Mouse (Mus musculus): ENCODE measurements at regions not wholly inside any gene's neighbourhood (a gene's known extent, or its start where the extent isn't known, plus 50 kb on each side); places are given as distances from the start of the nearest gene placed in this dataset.
"Not testable (repeated sequence)": the region's sequence is repeated elsewhere in the genome, so short reads cannot be mapped to it uniquely, and the experiment has no call there.

DNA sequence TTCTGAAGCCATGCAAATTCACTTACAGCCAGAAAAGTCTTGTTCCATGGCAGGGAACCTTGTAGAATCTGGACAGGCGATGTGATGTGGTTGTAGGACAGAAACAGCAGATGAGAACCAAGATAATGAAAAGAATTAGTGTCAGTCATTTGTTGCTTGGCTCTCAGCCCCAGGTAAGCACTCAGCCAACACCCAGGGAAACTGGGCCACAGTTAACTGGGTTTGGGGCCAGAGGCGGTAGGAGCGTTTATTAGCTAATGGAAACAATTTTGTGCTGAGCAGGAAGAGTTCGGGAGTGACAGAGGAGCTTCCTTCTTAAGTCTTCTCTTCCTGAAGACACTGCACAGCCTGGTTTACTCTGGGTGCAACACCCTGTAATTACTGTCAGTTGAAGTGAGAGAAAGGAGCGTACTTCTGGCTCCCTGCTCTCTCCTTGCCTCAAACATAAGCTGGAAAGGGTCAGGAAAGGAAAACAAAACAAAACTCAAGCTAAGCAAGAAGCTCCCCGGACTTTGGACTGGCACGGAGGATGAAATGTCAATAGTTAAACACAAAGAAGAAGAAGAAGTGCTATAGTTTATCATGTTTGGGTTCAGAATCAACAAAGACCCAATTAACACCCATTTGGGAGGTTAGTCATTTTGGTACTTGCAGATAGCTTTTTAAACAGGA is 100.4 kb downstream of the Enc1 start:
- no peaks in the 10 kb centered on the region for H3K27me3 ChIP-seq (ENCODE audit: control insufficient read depth, insufficient read depth, low read length)
- DNase-seq (ENCODE audit: low read depth in 1 of 2, low spot score in 2 of 2), result no peak
- H3K36me3 ChIP-seq (ENCODE audit: control insufficient read depth, insufficient read depth, low read length), result no peaks in the 10 kb centered on the region
- H3K4me1 ChIP-seq (ENCODE audit: control insufficient read depth, insufficient read depth, insufficient read length), result no peaks in the 10 kb centered on the region
- H3K4me3 ChIP-seq (ENCODE audit: extremely low read depth, insufficient read depth, insufficient read length), result no peak overlapping the region
- WGBS, result 84% methylated on average over 7 of the region's 7 CpGs
- TF ChIP-seq CTCF (IDR thresholded peaks at IDR 0.05; ENCODE audit: extremely low read depth, insufficient read depth, insufficient read length, insufficient replicate concordance), result no peak
- TF ChIP-seq POLR2A (IDR thresholded peaks at IDR 0.05; ENCODE audit: low read depth, low read length), result no peak
- H3K27ac ChIP-seq (ENCODE audit: insufficient read depth, low read length), result no peak overlapping the region

DNA sequence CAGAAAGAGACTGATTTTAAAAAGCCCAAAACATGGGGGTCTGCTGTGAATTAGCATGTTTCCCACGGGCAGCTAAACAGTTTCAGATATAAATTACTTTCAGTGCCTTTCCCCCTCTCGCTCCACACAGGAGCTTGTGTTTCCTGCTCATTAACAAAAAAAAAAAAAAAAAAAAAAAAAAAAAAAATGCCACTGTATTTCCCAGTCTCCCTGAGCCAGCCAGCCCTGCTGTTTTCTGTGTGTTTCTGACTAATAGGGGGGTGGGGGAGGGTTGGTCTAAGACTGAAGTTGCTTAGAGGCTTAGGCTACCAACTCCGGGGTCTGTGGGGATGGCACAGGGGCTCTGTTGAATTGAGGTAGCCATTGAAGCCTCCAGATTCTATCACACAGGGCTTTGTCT is 97.0 kb downstream of the Enc1 start:
- WGBS, result 31% methylated on average over 3 of the region's 3 CpGs
- H3K36me3 ChIP-seq (ENCODE audit: control insufficient read depth, insufficient read depth, low read length), result no peaks in the 10 kb centered on the region
- no peak for TF ChIP-seq POLR2A (IDR thresholded peaks at IDR 0.05; ENCODE audit: low read depth, low read length)
- no peaks in the 10 kb centered on the region for H3K4me1 ChIP-seq (ENCODE audit: control insufficient read depth, insufficient read depth, insufficient read length)
- H3K27ac ChIP-seq (ENCODE audit: insufficient read depth, low read length), result no peak overlapping the region
- no peak for DNase-seq (ENCODE audit: low read depth in 1 of 2, low spot score in 2 of 2)
- no peak overlapping the region for H3K4me3 ChIP-seq (ENCODE audit: extremely low read depth, insufficient read depth, insufficient read length)
- no peaks in the 10 kb centered on the region for H3K27me3 ChIP-seq (ENCODE audit: control insufficient read depth, insufficient read depth, low read length)

DNA sequence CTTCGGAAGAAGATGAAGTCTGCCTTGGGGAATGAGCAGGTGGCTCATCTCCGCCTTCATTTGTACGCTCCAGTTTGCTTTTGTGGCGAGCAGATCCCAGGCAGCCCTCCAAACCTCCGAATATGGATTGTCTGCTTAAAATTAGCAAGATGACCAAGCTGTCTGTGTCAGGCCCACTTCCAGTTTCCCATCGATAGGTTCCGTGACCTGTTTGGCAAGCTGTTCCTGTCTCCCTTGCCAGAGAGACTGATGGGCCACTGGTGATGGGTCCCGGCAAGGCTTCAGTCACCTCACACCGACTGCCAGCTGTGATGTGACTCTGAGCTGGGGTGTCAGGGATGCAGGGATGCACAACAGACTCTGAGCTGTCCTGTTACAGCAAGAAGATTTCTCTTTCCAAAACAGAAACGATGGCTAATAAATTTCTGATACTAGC is 96.4 kb downstream of the Enc1 start:
- H3K4me1 ChIP-seq (ENCODE audit: control insufficient read depth, insufficient read depth, insufficient read length), result no peaks in the 10 kb centered on the region
- H3K27ac ChIP-seq (ENCODE audit: insufficient read depth, low read length), result no peak overlapping the region
- no peak overlapping the region for H3K4me3 ChIP-seq (ENCODE audit: extremely low read depth, insufficient read depth, insufficient read length)
- WGBS, result 91% methylated on average over 10 of the region's 10 CpGs
- no peak for DNase-seq (ENCODE audit: low read depth in 1 of 2, low spot score in 2 of 2)
- TF ChIP-seq POLR2A (IDR thresholded peaks at IDR 0.05; ENCODE audit: low read depth, low read length) (no peak), CTCF (IDR thresholded peaks at IDR 0.05; ENCODE audit: extremely low read depth, insufficient read depth, insufficient read length, insufficient replicate concordance) (no peak)
- H3K36me3 ChIP-seq (ENCODE audit: control insufficient read depth, insufficient read depth, low read length), result no peaks in the 10 kb centered on the region
- H3K27me3 ChIP-seq (ENCODE audit: control insufficient read depth, insufficient read depth, low read length), result no peaks in the 10 kb centered on the region

DNA sequence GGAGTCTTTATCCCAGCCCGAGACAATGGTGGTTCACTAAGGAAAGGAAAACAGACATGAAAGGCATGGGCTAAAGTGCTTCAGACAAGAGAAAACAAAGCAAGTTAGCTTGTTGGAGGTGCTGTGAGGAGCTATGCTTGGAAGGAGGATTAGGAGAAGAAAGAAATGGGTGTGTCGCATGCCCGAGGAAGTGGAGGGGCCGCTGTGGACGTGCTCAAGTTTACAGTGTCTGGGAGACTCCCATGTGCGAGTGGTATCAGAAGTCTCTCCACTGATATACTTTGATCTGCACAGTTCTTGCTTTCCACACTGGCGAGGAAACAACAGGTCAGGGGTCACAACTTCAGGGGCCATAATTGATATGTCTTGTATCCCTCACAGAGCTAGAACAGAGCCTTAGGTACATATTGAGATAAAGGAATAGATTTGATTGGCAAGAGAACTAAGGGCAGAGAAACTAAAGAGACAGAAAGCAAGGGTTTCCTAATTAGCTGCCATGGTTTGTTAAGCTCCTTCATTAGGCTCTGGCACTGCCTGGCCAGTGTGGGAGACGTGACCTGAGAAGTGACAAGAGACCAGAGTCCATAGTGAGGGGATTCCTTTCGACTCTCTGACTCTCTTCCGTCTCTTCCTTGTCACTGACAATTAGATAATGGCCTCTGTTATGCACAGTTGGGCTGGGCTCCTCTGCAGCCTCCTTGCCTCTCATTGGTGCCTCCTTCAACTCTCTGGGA is 93.1 kb downstream of the Enc1 start:
- Histone ChIP-seq H3K36me3 (ENCODE audit: control insufficient read depth, insufficient read depth, low read length) (no peaks in the 10 kb centered on the region), H3K4me1 (ENCODE audit: control insufficient read depth, insufficient read depth, insufficient read length) (no peaks in the 10 kb centered on the region), H3K27ac (ENCODE audit: insufficient read depth, low read length) (no peak overlapping the region), H3K4me3 (ENCODE audit: extremely low read depth, insufficient read depth, insufficient read length) (no peak overlapping the region), H3K27me3 (ENCODE audit: control insufficient read depth, insufficient read depth, low read length) (no peaks in the 10 kb centered on the region)
- WGBS, result 86% methylated on average over 10 of the region's 10 CpGs
- DNase-seq (ENCODE audit: low read depth in 1 of 2, low spot score in 2 of 2), result no peak
- TF ChIP-seq POLR2A (IDR thresholded peaks at IDR 0.05; ENCODE audit: low read depth, low read length) (no peak), CTCF (IDR thresholded peaks at IDR 0.05; ENCODE audit: extremely low read depth, insufficient read depth, insufficient read length, insufficient replicate concordance) (no peak)

DNA sequence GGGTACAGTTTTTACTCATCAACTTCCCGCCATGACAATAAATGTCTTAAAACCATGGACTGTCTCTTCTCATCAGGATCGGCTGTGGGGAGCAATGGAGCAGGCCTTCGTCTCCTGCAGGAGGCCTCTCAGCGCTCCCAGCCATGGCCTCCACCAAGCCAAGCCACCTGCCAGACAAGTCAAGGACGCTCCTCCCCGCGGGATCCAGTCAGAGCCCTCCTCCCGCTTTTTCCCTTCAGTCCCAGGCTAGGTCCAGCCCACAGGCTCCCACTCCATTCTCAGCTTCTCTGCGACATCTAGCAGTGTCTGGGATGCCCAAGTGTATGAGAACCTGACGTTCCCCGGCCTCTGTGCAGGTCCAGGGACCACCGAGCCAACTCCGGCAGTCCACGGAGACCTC is 90.2 kb downstream of the Enc1 start:
- Histone ChIP-seq H3K27me3 (ENCODE audit: control insufficient read depth, insufficient read depth, low read length) (no peaks in the 10 kb centered on the region), H3K36me3 (ENCODE audit: control insufficient read depth, insufficient read depth, low read length) (no peaks in the 10 kb centered on the region), H3K4me1 (ENCODE audit: control insufficient read depth, insufficient read depth, insufficient read length) (no peaks in the 10 kb centered on the region), H3K4me3 (ENCODE audit: extremely low read depth, insufficient read depth, insufficient read length) (no peak overlapping the region), H3K27ac (ENCODE audit: insufficient read depth, low read length) (no peak overlapping the region)
- no peak for TF ChIP-seq POLR2A (IDR thresholded peaks at IDR 0.05; ENCODE audit: low read depth, low read length)
- no peak for TF ChIP-seq CTCF (IDR thresholded peaks at IDR 0.05; ENCODE audit: extremely low read depth, insufficient read depth, insufficient read length, insufficient replicate concordance)
- WGBS, result 96% methylated on average over 14 of the region's 14 CpGs
- no peak for DNase-seq (ENCODE audit: low read depth in 1 of 2, low spot score in 2 of 2)

DNA sequence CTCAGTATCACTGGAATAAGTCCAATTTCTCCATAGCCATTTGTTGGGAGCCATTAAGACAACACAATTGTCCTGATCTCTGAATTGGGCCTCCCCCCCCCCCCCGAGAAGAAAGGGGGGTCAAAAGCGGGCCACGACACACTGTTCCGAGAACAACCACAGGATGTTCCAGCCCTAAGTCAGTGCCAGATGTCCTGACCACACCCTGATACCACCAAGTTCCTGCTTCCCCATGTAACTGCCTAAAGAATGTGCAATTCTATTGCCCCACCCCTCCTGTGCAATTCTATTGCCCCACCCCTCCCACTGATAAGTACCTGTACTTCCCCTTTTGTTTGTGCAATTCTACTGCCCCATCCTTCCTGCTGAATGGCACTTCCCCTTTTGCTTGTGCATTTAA is 80.4 kb downstream of the Enc1 start:
- DNase-seq (ENCODE audit: low read depth in 1 of 2, low spot score in 2 of 2); H3K36me3 ChIP-seq (ENCODE audit: control insufficient read depth, insufficient read depth, low read length); H3K27me3 ChIP-seq (ENCODE audit: control insufficient read depth, insufficient read depth, low read length); H3K4me3 ChIP-seq (ENCODE audit: extremely low read depth, insufficient read depth, insufficient read length); H3K4me1 ChIP-seq (ENCODE audit: control insufficient read depth, insufficient read depth, insufficient read length); H3K27ac ChIP-seq (ENCODE audit: insufficient read depth, low read length): not testable (repeated sequence)
- 48% methylated on average over 4 of the region's 4 CpGs for WGBS

DNA sequence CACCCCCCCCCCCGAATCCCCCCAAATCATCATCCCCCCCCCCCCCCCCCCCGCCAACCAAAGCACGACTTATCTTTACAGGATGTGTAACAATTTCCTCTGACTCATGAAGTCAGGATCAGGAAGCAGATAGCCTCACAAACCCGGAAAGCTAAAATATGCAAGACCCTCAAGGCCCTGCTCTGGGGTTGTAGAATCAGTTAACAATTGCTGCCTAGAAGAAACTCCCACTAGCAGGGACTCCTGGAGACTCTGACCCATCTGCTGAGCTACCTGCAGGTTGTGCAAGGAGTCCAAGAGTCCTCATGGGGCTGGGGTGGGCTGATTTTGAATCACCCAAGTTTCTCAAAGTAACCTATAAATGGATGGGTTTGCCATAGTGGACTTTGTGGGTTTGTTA is 79.9 kb downstream of the Enc1 start:
- DNase-seq (ENCODE audit: low read depth in 1 of 2, low spot score in 2 of 2), result no peak
- no peak overlapping the region for H3K4me3 ChIP-seq (ENCODE audit: extremely low read depth, insufficient read depth, insufficient read length)
- H3K27ac ChIP-seq (ENCODE audit: insufficient read depth, low read length), result peak overlapping the region; percentile 5; the same call in 1 of the 2 replicates
- H3K36me3 ChIP-seq (ENCODE audit: control insufficient read depth, insufficient read depth, low read length), result no peaks in the 10 kb centered on the region
- no peaks in the 10 kb centered on the region for H3K27me3 ChIP-seq (ENCODE audit: control insufficient read depth, insufficient read depth, low read length)
- TF ChIP-seq POLR2A (IDR thresholded peaks at IDR 0.05; ENCODE audit: low read depth, low read length) (no peak), CTCF (IDR thresholded peaks at IDR 0.05; ENCODE audit: extremely low read depth, insufficient read depth, insufficient read length, insufficient replicate concordance) (no peak)
- H3K4me1 ChIP-seq (ENCODE audit: control insufficient read depth, insufficient read depth, insufficient read length), result no peaks in the 10 kb centered on the region
- WGBS, result 27% methylated on average over 3 of the region's 4 CpGs
